Mouse (Mus musculus): Measurements from ENCODE around the gene Cdc42se2. TPM values are rescaled to one million over a fixed set of nuclear protein-coding genes. Genes with fewer than 3 reads are reported as not detected.

Gene Cdc42se2
- total RNA-seq (2014; rRNA removed) (141 and 144 TPM in 2 replicates), polyA plus RNA-seq (2015; fragmentation: Nextera tagmentation; extraction: Ambion mirVana) (139 TPM in 2 replicates)

DNA sequence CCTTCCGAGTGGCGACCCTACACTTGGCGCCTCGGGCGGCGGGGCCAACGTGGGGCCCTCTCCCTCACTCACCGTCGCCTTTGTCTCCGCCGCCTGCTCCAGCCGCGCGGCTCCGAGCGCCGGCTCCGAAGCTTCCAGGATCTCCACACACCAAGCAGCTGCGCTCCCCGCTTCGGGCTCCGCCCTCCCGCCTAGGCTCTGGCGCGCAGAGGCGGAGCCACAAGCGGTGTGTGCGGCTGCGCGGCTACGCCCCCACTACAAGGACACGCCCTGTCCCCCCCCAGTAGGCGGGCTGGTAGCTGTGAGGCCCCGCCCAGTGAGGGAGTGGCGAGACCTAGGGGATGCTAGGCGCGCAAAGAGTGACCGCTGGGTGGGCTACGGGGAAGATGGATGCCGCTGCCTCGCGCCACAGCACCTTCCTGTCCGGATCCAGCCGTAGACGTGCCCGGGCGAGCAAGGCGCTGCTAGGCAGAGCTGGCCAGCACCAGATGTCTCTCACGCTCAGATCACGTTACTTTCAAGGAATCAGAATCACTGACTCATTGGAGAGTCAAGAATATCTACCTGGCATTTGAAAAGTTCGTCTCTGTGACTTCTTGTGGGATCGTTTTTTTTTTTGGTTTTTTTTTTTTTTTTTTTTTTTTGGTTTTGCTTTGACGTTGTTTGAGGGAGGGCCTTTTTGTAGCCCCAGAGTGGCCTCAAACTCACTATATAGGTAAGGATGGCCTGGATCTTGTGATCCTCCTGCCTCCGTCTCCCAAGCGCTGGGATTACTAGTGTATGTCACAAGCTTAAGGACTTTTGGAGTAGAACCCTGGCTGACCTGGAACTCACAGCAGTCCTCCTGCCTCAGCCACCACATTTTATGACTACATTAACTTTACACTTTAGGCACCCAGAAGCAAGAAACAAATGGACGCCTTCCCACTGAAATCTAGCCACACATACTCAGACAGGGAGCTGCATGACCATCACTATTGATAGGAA lies at the start of gene Cdc42se2:
TSS of gene Cdc42se2 (minus strand) at position 188 of the 987 bp plus-strand sequence.
- H3K4me1 ChIP-seq (ENCODE audit: insufficient read depth, low read length), result peaks cover 8% of the 10 kb centered on the region; the same call in 1 of the 2 replicates
- no peaks in the 10 kb centered on the region for H3K27me3 ChIP-seq (ENCODE audit: insufficient read depth, low read length)
- ATAC-seq (peak; percentile 99), DNase-seq (ENCODE audit: low spot score) (peak; percentile 99)
- H3K4me3 ChIP-seq (ENCODE audit: low read length), result peak within 1 kb of the TSS; percentile 97
- H3K4me2 ChIP-seq (ENCODE audit: low read depth, low read length), result peak within 1 kb of the TSS; percentile 76
- peak within 1 kb of the TSS; percentile 95 for H3K9ac ChIP-seq (replicated peaks; ENCODE audit: low read length)
- H3K27ac ChIP-seq, result peak within 1 kb of the TSS; percentile 99
- peak; percentile 51 for TF ChIP-seq CTCF (IDR thresholded peaks at IDR 0.05; ENCODE audit: low read depth)
- H3K9me3 ChIP-seq (ENCODE audit: low read length), result no peaks in the 10 kb centered on the region
- H3K36me3 ChIP-seq (ENCODE audit: insufficient read depth, low read length), result no peaks in the 10 kb centered on the region
- 4% methylated on average over 55 of the region's 56 CpGs for WGBS

DNA sequence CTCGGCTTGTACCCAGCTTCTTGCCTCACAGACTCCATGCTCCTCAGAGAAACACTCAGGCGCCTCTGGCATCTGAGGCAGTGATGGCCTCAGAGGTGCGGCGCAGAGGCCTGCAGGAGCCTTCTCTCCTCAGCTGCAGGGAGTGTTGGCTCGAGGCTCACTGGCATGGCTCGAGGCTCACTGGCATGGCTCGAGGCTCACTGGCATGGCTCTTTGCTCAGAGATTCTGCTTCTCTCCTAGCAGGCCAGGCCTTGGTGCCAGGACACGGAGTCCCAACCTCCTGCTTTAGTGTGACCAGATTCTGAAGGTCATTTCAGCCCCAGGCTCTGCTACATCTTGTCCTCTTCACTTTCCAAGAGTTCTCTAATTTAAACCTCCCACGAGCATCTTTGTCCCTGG lies 48.6 kb upstream of the Cdc42se2 start:
- WGBS, result 50% methylated on average over 9 of the region's 9 CpGs
- DNase-seq (ENCODE audit: low spot score) (no peak), ATAC-seq (no peak)
- Histone ChIP-seq H3K9me3 (ENCODE audit: low read length) (no peaks in the 10 kb centered on the region), H3K4me3 (ENCODE audit: low read length) (no peak overlapping the region), H3K27ac (no peak overlapping the region), H3K36me3 (ENCODE audit: insufficient read depth, low read length) (no peaks in the 10 kb centered on the region), H3K4me1 (ENCODE audit: insufficient read depth, low read length) (no peaks in the 10 kb centered on the region), H3K9ac (replicated peaks; ENCODE audit: low read length) (no peak overlapping the region), H3K4me2 (ENCODE audit: low read depth, low read length) (no peak overlapping the region), H3K27me3 (ENCODE audit: insufficient read depth, low read length) (no peaks in the 10 kb centered on the region)
- no peak for TF ChIP-seq CTCF (IDR thresholded peaks at IDR 0.05; ENCODE audit: low read depth)

DNA sequence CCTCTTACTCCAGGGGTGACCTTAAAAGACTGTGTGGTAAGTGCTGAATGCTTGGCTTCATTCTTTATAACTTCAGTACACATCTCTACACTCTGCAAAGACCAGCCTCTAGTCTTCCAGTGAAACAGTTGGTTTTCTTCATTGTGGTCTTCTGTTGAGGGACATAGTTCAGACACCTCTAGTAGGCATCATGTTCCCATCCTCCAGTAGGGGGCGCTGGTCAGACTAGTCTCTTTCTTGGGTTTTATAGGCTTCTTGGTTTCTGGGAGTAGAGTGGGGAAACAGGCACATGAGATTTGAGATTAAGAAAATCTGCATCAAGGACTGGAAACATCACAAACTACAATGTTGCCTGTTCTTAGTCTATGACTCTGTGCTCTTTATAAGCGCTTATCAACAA lies 47.1 kb upstream of the Cdc42se2 start:
- Histone ChIP-seq H3K4me3 (ENCODE audit: low read length) (no peak overlapping the region), H3K27ac (no peak overlapping the region), H3K9ac (replicated peaks; ENCODE audit: low read length) (no peak overlapping the region), H3K4me2 (ENCODE audit: low read depth, low read length) (no peak overlapping the region), H3K27me3 (ENCODE audit: insufficient read depth, low read length) (no peaks in the 10 kb centered on the region), H3K9me3 (ENCODE audit: low read length) (no peaks in the 10 kb centered on the region), H3K4me1 (ENCODE audit: insufficient read depth, low read length) (no peaks in the 10 kb centered on the region), H3K36me3 (ENCODE audit: insufficient read depth, low read length) (no peaks in the 10 kb centered on the region)
- DNase-seq (ENCODE audit: low spot score) (no peak), ATAC-seq (no peak)
- peak; percentile 41 for TF ChIP-seq CTCF (IDR thresholded peaks at IDR 0.05; ENCODE audit: low read depth)
- WGBS, result 65% methylated on average over 2 of the region's 2 CpGs

DNA sequence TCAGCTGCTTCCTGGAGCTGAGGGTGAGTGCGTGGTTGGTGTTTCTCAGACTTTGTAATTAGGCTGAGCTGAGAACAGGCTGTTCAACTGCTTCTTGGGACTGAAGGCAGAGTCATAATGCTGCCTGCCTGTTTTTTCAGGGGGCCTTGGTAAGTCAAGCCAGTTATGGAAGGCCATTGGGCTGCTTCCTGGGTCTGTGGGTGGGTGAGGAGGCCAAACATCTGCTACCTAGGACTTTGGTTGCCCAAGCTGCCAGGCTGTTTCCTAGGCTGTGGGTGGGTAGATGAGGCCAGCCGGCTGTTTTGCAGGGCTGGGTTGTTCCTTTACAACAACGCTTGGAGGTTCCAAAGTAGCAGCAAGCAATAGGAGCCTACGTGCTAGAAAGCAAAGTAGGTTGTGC lies 46.4 kb upstream of the Cdc42se2 start:
- H3K4me2 ChIP-seq (ENCODE audit: low read depth, low read length), result no peak overlapping the region
- no peak overlapping the region for H3K9ac ChIP-seq (replicated peaks; ENCODE audit: low read length)
- H3K27me3 ChIP-seq (ENCODE audit: insufficient read depth, low read length), result no peaks in the 10 kb centered on the region
- ATAC-seq (no peak), DNase-seq (ENCODE audit: low spot score) (no peak)
- no peak for TF ChIP-seq CTCF (IDR thresholded peaks at IDR 0.05; ENCODE audit: low read depth)
- 83% methylated on average over 4 of the region's 4 CpGs for WGBS
- H3K27ac ChIP-seq, result no peak overlapping the region
- no peaks in the 10 kb centered on the region for H3K36me3 ChIP-seq (ENCODE audit: insufficient read depth, low read length)
- no peaks in the 10 kb centered on the region for H3K4me1 ChIP-seq (ENCODE audit: insufficient read depth, low read length)
- H3K4me3 ChIP-seq (ENCODE audit: low read length), result no peak overlapping the region
- H3K9me3 ChIP-seq (ENCODE audit: low read length), result no peaks in the 10 kb centered on the region

DNA sequence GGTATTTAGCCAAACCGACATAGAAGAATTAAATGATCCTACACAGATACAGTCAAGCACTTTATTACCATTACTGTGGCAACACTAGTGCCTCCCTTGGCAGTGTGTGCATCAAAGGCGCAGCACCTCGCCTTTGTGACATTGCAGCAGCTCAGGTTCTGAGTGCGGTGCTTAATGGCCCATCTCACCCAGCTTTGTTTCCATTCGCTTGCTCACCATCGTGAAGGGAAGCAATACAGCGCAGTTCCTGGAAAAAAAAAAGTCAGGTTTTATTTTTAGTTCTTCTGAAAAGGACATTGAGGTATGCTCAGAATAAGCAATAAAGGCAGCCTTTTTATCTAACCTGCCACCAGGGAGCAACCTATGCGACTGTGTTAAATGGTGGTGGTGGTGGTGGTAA lies 39.3 kb upstream of the Cdc42se2 start:
- H3K4me1 ChIP-seq (ENCODE audit: insufficient read depth, low read length), result no peaks in the 10 kb centered on the region
- H3K4me3 ChIP-seq (ENCODE audit: low read length), result no peak overlapping the region
- H3K27me3 ChIP-seq (ENCODE audit: insufficient read depth, low read length), result no peaks in the 10 kb centered on the region
- TF ChIP-seq CTCF (IDR thresholded peaks at IDR 0.05; ENCODE audit: low read depth), result no peak
- H3K9ac ChIP-seq (replicated peaks; ENCODE audit: low read length), result no peak overlapping the region
- ATAC-seq (no peak), DNase-seq (ENCODE audit: low spot score) (no peak)
- no peaks in the 10 kb centered on the region for H3K9me3 ChIP-seq (ENCODE audit: low read length)
- no peak overlapping the region for H3K27ac ChIP-seq
- WGBS, result 82% methylated on average over 8 of the region's 8 CpGs
- H3K4me2 ChIP-seq (ENCODE audit: low read depth, low read length), result no peak overlapping the region
- H3K36me3 ChIP-seq (ENCODE audit: insufficient read depth, low read length), result no peaks in the 10 kb centered on the region

DNA sequence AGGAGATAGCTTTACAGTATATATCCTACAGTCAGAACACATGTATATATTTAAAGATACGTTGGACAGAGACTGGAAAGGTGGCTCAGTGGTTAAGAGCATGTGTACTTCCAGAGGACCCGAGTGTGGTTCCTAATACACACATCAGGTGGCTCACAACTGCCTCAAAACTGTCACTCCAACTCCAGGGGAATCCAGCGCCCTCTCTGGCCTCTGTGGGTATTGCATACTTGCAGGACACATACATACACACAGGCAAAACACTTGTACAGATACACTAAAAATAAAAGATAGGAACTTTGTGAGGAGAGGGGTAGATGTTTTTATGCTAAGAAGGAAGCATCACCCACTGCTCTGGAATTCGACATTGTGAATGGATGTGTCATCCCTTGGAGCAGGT lies 38.3 kb upstream of the Cdc42se2 start:
- Histone ChIP-seq H3K4me2 (ENCODE audit: low read depth, low read length) (no peak overlapping the region), H3K4me3 (ENCODE audit: low read length) (no peak overlapping the region), H3K27ac (no peak overlapping the region), H3K27me3 (ENCODE audit: insufficient read depth, low read length) (no peaks in the 10 kb centered on the region), H3K4me1 (ENCODE audit: insufficient read depth, low read length) (no peaks in the 10 kb centered on the region), H3K9me3 (ENCODE audit: low read length) (no peaks in the 10 kb centered on the region), H3K36me3 (ENCODE audit: insufficient read depth, low read length) (no peaks in the 10 kb centered on the region), H3K9ac (replicated peaks; ENCODE audit: low read length) (no peak overlapping the region)
- DNase-seq (ENCODE audit: low spot score) (no peak), ATAC-seq (no peak)
- TF ChIP-seq CTCF (IDR thresholded peaks at IDR 0.05; ENCODE audit: low read depth), result peak; percentile 38
- WGBS, result 85% methylated on average over 4 of the region's 4 CpGs

DNA sequence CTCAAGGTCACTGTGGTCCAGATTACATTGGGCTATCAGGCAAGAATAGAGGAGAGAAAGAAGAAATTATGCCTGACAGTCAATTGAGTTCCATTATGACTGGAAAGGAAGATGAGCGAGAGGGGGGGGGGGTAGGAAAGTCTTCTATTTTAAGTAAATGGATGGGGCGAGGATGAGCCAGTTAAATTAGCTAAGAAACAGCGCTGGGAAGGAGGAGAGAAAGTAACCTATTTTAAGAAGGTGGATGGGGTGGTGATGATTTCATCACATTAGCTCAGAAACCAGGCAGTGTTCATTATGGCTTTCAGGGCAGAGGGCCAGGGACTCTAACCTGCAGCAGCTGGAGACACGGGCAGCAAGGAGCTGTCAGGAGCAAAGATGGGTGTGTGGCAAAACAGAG lies 36.0 kb upstream of the Cdc42se2 start:
- Histone ChIP-seq H3K27me3 (ENCODE audit: insufficient read depth, low read length) (no peaks in the 10 kb centered on the region), H3K4me3 (ENCODE audit: low read length) (no peak overlapping the region), H3K9ac (replicated peaks; ENCODE audit: low read length) (no peak overlapping the region), H3K27ac (no peak overlapping the region), H3K4me1 (ENCODE audit: insufficient read depth, low read length) (no peaks in the 10 kb centered on the region), H3K36me3 (ENCODE audit: insufficient read depth, low read length) (no peaks in the 10 kb centered on the region), H3K4me2 (ENCODE audit: low read depth, low read length) (no peak overlapping the region), H3K9me3 (ENCODE audit: low read length) (no peaks in the 10 kb centered on the region)
- no peak for TF ChIP-seq CTCF (IDR thresholded peaks at IDR 0.05; ENCODE audit: low read depth)
- 76% methylated on average over 4 of the region's 4 CpGs for WGBS
- no peak for ATAC-seq
- DNase-seq (ENCODE audit: low spot score), result no peak

All from hindbrain, postnatal 0 days (tissue).